Mouse (Mus musculus) urinary bladder, postnatal 10 days (tissue): ENCODE results near the gene Setx.

ENCODE experiments used
- DNase-seq: peaks from one replicate; pipeline ENCODE4 v3.0.0; 2022; ENCODE audit warnings: low spot score

Gene Setx

GRCm38 (mm10) chr2:29151941-29152340 is 28.0 kb downstream of the Setx start:
- DNase-seq, result no peak

- no peak for DNase-seq
These were observed 44.1 kb downstream of the Setx start for GRCm38 (mm10) chr2:29168067-29168466.

- no peak for DNase-seq
These were observed 50.9 kb downstream of the Setx start for GRCm38 (mm10) chr2:29174887-29175286.

- no peak for DNase-seq
These were observed 55.8 kb downstream of the Setx start for GRCm38 (mm10) chr2:29179810-29180209.

GRCm38 (mm10) chr2:29181111-29181510 is 57.1 kb downstream of the Setx start:
- no peak for DNase-seq

- no peak for DNase-seq
These were observed 59.4 kb downstream of the Setx start for GRCm38 (mm10) chr2:29183266-29183924.

- no peak for DNase-seq
These were observed 62.2 kb downstream of the Setx start for GRCm38 (mm10) chr2:29186209-29186608.

GRCm38 (mm10) chr2:29190392-29190791 is 66.4 kb downstream of the Setx start:
- no peak for DNase-seq

GRCm38 (mm10) chr2:29191216-29192215 is 67.5 kb downstream of the Setx start:
- no peak for DNase-seq

- DNase-seq, result no peak
These were observed 68.8 kb downstream of the Setx start for GRCm38 (mm10) chr2:29192629-29193278.

GRCm38 (mm10) chr2:29193819-29194546 is 70.0 kb downstream of the Setx start:
- DNase-seq, result no peak

GRCm38 (mm10) chr2:29194547-29195463 is 70.8 kb downstream of the Setx start:
- DNase-seq, result no peak

- no peak for DNase-seq
These were observed 72.9 kb downstream of the Setx start for GRCm38 (mm10) chr2:29196844-29197243.

GRCm38 (mm10) chr2:29198446-29198845 is 74.5 kb downstream of the Setx start:
- DNase-seq, result no peak

GRCm38 (mm10) chr2:29199909-29200308 is 75.9 kb downstream of the Setx start:
- DNase-seq, result no peak

GRCm38 (mm10) chr2:29201223-29201955 is 77.4 kb downstream of the Setx start:
- no peak for DNase-seq

GRCm38 (mm10) chr2:29206156-29206555 is 82.2 kb downstream of the Setx start:
- DNase-seq, result no peak

- DNase-seq, result no peak
These were observed 92.5 kb downstream of the Setx start for GRCm38 (mm10) chr2:29216286-29217012.

GRCm38 (mm10) chr2:29217042-29217441 is 93.1 kb downstream of the Setx start:
- DNase-seq, result no peak
